Mouse (Mus musculus): ENCODE measurements around the gene Sord. TPM values are rescaled to one million over a fixed set of nuclear protein-coding genes. Genes with fewer than 3 reads are reported as not detected.

Sord gene
- polyA plus RNA-seq, 1 experiment from 2014 or later = 294 TPM

GRCm38 (mm10) chr2:122298096-122298499 lies 63.5 kb downstream of the Sord start, which contains the start of gene Duox2:
TSS of gene Duox2 (minus strand) at chr2:122298449.
- H3K36me3 ChIP-seq (replicated peaks; ENCODE audit: insufficient read depth, low read length) = no peaks in the 10 kb centered on the region
- H3K4me3 ChIP-seq (ENCODE audit: low read depth, low read length) = peak within 1 kb of the TSS; percentile 28; the same call in 1 of the 2 replicates
- peaks cover 81% of the 10 kb centered on the region for H3K27me3 ChIP-seq (ENCODE audit: insufficient read depth, low read length)
- H3K4me1 ChIP-seq (ENCODE audit: insufficient read depth) = peaks cover 9% of the 10 kb centered on the region
- no peaks in the 10 kb centered on the region for H3K9me3 ChIP-seq (ENCODE audit: low read length)
- DNase-seq (no peak), ATAC-seq (no peak)
- H3K4me2 ChIP-seq (ENCODE audit: low read depth, low read length) = peak within 1 kb of the TSS; percentile 58
- no peak within 1 kb of the TSS for H3K27ac ChIP-seq (ENCODE audit: low read depth)
- WGBS (ENCODE audit: insufficient replicate concordance) = 8% methylated on average over 13 of the region's 13 CpGs
- H3K9ac ChIP-seq (replicated peaks) = no peak within 1 kb of the TSS
- TF ChIP-seq CTCF (IDR thresholded peaks at IDR 0.05; ENCODE audit: low read depth) (no peak), EP300 (IDR thresholded peaks at IDR 0.05; ENCODE audit: low read depth) (no peak)

GRCm38 (mm10) chr2:122298596-122299490 lies 64.3 kb downstream of the Sord start, which contains the start of gene Duoxa2:
TSS of gene Duoxa2 (plus strand) at chr2:122298900.
- H3K27ac ChIP-seq (ENCODE audit: low read depth) = no peak within 1 kb of the TSS
- TF ChIP-seq EP300 (IDR thresholded peaks at IDR 0.05; ENCODE audit: low read depth) (no peak), CTCF (IDR thresholded peaks at IDR 0.05; ENCODE audit: low read depth) (no peak)
- H3K9ac ChIP-seq (replicated peaks) = no peak within 1 kb of the TSS
- no peaks in the 10 kb centered on the region for H3K36me3 ChIP-seq (replicated peaks; ENCODE audit: insufficient read depth, low read length)
- peak within 1 kb of the TSS; percentile 58 for H3K4me2 ChIP-seq (ENCODE audit: low read depth, low read length)
- no peaks in the 10 kb centered on the region for H3K9me3 ChIP-seq (ENCODE audit: low read length)
- WGBS (ENCODE audit: insufficient replicate concordance) = 2% methylated on average over 43 of the region's 43 CpGs
- H3K27me3 ChIP-seq (ENCODE audit: insufficient read depth, low read length) = peaks cover 81% of the 10 kb centered on the region
- DNase-seq = no peak
- H3K4me3 ChIP-seq (ENCODE audit: low read depth, low read length) = peak within 1 kb of the TSS; percentile 28; the same call in 1 of the 2 replicates
- H3K4me1 ChIP-seq (ENCODE audit: insufficient read depth) = peaks cover 9% of the 10 kb centered on the region
- no peak for ATAC-seq

- no peak overlapping the region for H3K4me2 ChIP-seq (ENCODE audit: low read depth, low read length)
- no peak for DNase-seq
- peaks cover 76% of the 10 kb centered on the region for H3K27me3 ChIP-seq (ENCODE audit: insufficient read depth, low read length)
- H3K4me1 ChIP-seq (ENCODE audit: insufficient read depth) = peaks cover 9% of the 10 kb centered on the region
- no peak overlapping the region for H3K9ac ChIP-seq (replicated peaks)
- ATAC-seq = no peak
- no peak for TF ChIP-seq CTCF (IDR thresholded peaks at IDR 0.05; ENCODE audit: low read depth)
- no peak for TF ChIP-seq EP300 (IDR thresholded peaks at IDR 0.05; ENCODE audit: low read depth)
- 14% methylated on average over 14 of the region's 14 CpGs for WGBS (ENCODE audit: insufficient replicate concordance)
- H3K27ac ChIP-seq (ENCODE audit: low read depth) = no peak overlapping the region
- no peak overlapping the region for H3K4me3 ChIP-seq (ENCODE audit: low read depth, low read length)
- H3K9me3 ChIP-seq (ENCODE audit: low read length) = no peaks in the 10 kb centered on the region
- H3K36me3 ChIP-seq (replicated peaks; ENCODE audit: insufficient read depth, low read length) = no peaks in the 10 kb centered on the region
Observed at GRCm38 (mm10) chr2:122299911-122300655, 65.5 kb downstream of the Sord start.

GRCm38 (mm10) chr2:122300656-122301020 lies 66.1 kb downstream of the Sord start:
- H3K27ac ChIP-seq (ENCODE audit: low read depth) = no peak overlapping the region
- 4% methylated on average over 14 of the region's 14 CpGs for WGBS (ENCODE audit: insufficient replicate concordance)
- peaks cover 71% of the 10 kb centered on the region for H3K27me3 ChIP-seq (ENCODE audit: insufficient read depth, low read length)
- no peak for DNase-seq
- H3K36me3 ChIP-seq (replicated peaks; ENCODE audit: insufficient read depth, low read length) = no peaks in the 10 kb centered on the region
- H3K4me2 ChIP-seq (ENCODE audit: low read depth, low read length) = peak overlapping the region; percentile 52
- ATAC-seq = no peak
- peaks cover 9% of the 10 kb centered on the region for H3K4me1 ChIP-seq (ENCODE audit: insufficient read depth)
- H3K9me3 ChIP-seq (ENCODE audit: low read length) = no peaks in the 10 kb centered on the region
- no peak overlapping the region for H3K4me3 ChIP-seq (ENCODE audit: low read depth, low read length)
- H3K9ac ChIP-seq (replicated peaks) = no peak overlapping the region
- no peak for TF ChIP-seq CTCF (IDR thresholded peaks at IDR 0.05; ENCODE audit: low read depth)

GRCm38 (mm10) chr2:122301081-122301920 lies 66.8 kb downstream of the Sord start:
- peaks cover 9% of the 10 kb centered on the region for H3K4me1 ChIP-seq (ENCODE audit: insufficient read depth)
- H3K9me3 ChIP-seq (ENCODE audit: low read length) = no peaks in the 10 kb centered on the region
- DNase-seq (peak; percentile 29), ATAC-seq (0 out of 2 replicates have a peak, but pooled peaks have one; percentile 16)
- peaks cover 69% of the 10 kb centered on the region for H3K27me3 ChIP-seq (ENCODE audit: insufficient read depth, low read length)
- no peak overlapping the region for H3K9ac ChIP-seq (replicated peaks)
- no peaks in the 10 kb centered on the region for H3K36me3 ChIP-seq (replicated peaks; ENCODE audit: insufficient read depth, low read length)
- 2% methylated on average over 47 of the region's 48 CpGs for WGBS (ENCODE audit: insufficient replicate concordance)
- peak overlapping the region; percentile 3; the same call in 1 of the 2 replicates for H3K4me3 ChIP-seq (ENCODE audit: low read depth, low read length)
- TF ChIP-seq CTCF (IDR thresholded peaks at IDR 0.05; ENCODE audit: low read depth) (no peak), EP300 (IDR thresholded peaks at IDR 0.05; ENCODE audit: low read depth) (no peak)
- H3K27ac ChIP-seq (ENCODE audit: low read depth) = no peak overlapping the region
- H3K4me2 ChIP-seq (ENCODE audit: low read depth, low read length) = peak overlapping the region; percentile 52
